Mouse (Mus musculus) c-Kit-positive CD71-negative TER-119-negative erythroid progenitor cells, embryonic 14.5 days (primary cell): ENCODE results near the gene Rasa2.

Experiments used
- DNase-seq: peaks from one replicate; pipeline ENCODE4 v3.0.0-alpha.2; 2013; ENCODE audit warnings: low read depth

Gene Rasa2

DNA sequence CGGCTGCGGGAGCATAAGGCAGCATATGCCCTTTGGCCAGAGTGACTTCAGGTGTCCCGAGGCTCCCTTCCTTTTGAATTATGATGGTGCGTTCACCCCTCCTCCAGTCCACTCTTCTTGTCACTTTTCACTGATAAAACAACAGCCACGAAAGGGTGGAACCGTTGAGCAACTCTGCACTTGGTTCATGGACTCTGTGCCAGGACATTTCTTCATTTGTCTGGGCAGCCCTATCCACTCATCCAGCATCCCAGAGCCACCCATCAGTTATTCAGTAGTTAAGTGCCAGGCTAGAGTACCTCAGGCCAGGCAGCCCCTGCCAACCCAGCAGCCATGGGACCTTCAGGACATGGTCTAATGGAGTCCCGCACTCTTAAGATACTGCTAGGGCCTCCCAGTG, 7.1 kb upstream of the Rasa2 start:
- no peak for DNase-seq

GRCm38 (mm10) chr9:96637157-96637548, 5.7 kb upstream of the Rasa2 start:
- DNase-seq, result no peak

- DNase-seq, result no peak
Measured at GRCm38 (mm10) chr9:96636423-96637156, 5.2 kb upstream of the Rasa2 start.

DNA sequence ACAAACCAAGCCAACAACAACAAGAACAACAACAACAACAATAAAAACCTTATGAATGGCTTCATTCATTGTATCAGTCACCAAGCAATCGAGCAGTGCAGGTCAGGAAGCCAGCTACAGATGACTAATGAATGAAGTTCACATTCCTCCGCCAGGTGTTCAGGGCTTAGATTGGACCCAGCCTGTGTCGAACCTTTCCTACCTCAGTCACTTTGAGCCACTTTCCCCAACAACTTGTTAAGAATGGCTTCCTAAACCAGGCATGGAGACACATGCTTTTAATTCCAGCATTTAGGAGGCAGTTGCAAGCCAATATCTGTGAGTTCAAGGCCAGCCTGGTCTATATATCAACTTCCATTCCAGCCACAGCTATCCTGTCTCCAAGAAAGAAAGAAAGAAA, 4.5 kb upstream of the Rasa2 start:
- DNase-seq, result no peak

- no peak for DNase-seq
Measured at GRCm38 (mm10) chr9:96635176-96635575, 3.8 kb upstream of the Rasa2 start.

GRCm38 (mm10) chr9:96633771-96634170, 2.4 kb upstream of the Rasa2 start:
- DNase-seq, result no peak

DNA sequence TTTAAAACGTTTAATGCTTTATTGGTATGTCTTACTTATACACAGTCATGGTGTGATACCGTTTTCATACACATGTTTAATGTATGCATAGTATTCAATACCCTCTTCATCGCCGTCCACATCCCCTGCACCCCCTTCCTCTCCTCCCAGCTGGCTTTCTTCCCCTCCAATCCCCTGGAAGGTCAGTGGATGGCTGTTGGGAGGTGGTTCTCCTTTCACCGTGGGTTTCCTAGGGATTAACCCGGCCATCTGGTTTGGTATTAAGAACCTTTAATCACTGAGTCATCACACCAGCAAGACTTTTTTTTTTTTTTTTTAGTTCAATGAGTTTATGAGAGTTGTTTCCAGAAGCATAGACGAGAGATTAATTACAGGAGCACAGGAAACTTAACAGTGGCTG, 1.3 kb upstream of the Rasa2 start:
- DNase-seq, result no peak

DNA sequence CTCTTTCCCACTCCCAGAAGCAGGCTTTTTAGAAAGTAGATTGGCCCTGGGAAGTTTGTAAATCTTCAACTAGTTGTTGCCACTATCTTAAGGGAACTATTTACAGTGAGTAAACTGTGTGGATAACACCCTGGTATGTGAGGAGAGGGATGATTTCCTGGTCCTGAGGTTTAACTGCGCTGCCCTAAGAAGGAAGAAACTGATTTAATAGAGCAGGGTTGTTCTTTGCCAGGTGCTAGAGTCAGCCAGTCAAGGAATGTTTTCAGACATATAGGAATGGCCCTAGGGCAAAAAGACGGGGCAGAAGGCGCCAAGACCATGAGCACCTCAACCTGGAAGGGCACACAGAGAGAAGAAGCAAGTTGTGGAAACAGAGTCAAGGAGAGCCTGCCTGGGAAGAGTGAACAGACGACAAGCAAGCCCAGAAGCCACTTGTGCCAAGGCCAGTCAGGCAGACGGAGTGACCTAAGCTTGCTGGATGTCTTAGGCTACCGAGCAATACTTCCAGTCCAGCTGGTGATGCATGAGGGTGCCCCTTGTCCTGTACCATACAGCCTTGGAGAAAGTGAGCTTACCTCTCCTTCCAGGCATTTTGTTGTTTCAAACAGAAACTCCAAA, 765 bp upstream of the Rasa2 start:
- DNase-seq, result no peak

DNA sequence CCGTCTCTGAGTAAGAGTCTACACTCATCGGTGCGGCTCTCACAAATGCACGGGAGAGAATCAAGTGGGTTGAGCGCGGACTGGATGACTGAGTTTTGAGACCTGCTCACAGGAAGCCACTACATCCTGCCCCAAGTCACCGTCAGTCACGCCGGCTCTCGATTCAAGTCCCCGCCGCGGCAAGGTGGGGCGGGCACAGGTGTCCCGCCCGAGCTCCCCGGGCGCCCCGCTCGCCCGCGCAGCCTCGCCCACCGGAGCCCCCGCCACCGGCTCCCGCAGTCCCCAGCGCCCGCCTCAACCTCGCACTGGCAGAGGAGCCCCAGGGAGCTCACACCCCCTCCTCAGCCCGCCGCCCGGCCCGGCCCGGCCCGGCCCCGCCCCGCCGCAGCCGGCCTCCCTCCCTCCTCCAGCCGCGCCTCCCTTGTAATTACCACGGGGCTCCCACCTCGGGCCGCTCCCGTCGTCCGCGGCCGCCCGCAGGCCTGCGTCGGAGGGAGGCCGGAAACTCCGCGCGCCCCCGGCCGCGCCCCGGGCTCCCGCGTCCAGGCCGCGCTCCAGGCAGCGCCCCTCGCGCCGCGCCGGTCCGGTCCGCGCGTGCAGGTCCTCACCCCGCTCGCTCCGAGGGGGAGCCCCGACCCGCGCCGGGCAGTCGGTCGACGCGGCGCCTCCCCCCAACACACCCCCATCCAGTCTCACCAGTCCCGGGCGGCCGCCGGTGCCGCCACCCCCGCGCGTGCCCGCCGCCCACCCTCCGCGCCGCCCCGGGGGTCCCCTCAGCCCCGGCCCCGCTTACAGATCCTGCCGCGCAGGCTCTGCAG, 637 bp downstream of the Rasa2 start:
- no peak for DNase-seq

DNA sequence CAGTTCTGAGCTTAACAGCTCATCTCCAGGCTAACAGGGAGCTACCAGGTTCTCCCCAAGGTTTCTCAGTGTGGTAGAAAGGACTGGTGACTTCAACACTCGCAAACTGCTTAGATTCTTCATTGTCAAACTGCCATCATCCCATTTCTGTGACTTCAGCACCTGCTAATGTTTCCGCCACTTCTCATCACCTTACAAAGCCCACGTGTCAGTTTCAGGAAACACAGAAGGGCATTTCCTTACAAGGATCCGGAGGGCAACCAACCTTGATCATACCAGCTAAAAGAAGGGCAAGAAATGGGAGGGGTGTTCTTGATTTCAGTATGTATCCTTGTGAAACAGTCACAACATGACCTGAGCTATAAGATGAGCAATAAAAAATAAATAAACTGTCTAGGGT, 2.3 kb downstream of the Rasa2 start:
- DNase-seq, result no peak

GRCm38 (mm10) chr9:96627557-96628085, 3.8 kb downstream of the Rasa2 start:
- DNase-seq, result no peak

DNA sequence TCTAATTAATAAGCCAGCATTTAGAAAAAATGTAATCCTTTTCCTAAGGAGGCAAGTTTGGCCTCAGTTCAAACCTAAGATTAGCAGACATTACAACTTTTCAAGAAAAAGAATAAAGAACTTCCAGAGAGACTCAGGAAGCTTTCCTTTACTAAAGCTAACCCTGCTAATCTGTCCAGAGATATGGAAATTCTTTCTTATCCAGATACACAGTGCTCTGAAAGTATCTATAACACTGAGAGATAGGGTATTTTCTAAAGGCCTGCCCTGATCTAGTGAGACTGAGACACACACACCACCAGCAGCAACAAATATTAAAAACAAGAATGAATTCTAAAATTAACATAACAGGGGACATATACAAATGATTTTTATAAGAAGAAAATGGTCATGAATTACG, 4.4 kb downstream of the Rasa2 start:
- no peak for DNase-seq

DNA sequence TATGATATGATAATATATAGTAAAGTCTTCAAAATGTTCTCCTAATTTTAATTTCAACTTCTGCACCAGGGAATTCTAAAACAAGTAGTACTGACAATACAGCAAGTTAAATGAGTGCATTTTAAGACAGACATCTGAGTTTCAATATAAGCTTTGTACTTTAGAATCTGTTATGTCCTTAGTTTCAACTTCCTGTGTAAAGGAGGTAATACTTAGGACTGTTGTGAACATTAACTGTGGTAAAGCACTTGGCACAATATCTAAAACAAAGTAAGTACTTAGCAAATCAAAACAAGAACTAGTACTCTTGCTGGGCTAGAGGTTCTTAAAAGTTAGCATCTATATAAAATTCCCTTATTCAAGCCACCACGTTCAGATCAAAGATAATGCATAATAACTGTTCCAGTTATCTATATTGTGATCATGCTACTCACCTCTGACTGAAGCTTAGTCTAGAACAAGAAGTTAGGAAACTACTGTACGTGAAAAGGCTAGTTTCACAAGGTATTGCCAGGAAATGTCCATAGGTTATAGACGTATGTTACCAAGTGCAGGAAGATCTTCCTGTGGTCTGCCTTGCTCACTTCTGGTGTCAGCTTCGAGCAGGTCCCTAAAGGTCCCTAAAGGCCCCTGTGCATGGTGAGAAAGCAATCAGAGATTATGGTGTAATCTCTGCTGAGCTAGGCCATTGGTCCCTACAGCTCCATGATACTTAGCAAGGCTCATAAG, 12.8 kb downstream of the Rasa2 start:
- DNase-seq, result no peak

- DNase-seq, result no peak
Measured at GRCm38 (mm10) chr9:96612297-96612696, 19.1 kb downstream of the Rasa2 start.

DNA sequence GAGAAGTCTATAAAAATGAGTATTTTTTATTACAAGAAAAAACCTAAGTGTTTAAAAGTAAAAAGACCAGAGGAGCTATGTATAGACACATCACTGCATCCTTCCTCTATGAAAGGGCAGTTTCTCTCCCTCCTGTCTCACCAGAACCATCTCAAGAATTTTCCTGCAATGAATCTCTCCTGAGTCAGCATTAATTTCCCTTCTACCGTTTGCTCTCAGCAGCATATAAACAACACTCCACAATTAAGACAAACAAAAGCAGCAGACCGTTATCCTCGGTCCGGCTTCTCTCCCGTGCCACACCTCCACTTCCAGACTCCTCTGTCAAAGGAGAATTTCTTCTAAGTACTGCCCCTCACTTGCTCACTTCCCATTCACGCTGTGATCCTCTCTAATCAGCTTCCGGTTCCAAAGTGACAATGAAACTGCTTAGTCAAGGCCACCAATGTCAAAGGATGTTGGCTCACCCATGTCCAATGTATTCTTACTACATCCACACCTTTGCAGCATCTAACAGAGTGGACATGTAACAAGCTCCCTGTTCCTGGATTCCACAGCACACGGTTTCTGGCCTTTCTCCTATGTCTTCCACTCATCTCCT, 19.6 kb downstream of the Rasa2 start:
- no peak for DNase-seq

- DNase-seq, result no peak
Measured at GRCm38 (mm10) chr9:96610813-96611212, 20.6 kb downstream of the Rasa2 start.

DNA sequence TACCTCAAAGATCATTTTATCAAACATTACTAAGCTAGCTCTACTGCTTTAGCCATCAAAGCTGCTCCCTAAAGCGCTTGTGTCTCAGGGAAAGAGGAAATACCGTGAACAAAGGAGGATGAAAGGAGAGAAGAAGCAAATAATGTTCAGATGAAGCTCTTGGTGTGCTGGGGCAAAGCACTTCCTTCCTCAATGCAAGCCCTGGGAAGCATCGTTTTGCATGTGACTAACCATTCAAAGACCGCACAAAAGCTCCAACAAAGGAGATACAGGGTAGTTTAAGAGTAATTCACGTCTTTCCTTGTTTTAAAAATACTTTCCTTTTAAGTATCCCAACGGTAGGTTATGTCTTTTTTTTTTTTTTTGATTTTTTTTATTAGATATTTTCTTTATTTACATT, 28.0 kb downstream of the Rasa2 start:
- no peak for DNase-seq

GRCm38 (mm10) chr9:96597899-96598298, 33.5 kb downstream of the Rasa2 start:
- DNase-seq, result no peak

DNA sequence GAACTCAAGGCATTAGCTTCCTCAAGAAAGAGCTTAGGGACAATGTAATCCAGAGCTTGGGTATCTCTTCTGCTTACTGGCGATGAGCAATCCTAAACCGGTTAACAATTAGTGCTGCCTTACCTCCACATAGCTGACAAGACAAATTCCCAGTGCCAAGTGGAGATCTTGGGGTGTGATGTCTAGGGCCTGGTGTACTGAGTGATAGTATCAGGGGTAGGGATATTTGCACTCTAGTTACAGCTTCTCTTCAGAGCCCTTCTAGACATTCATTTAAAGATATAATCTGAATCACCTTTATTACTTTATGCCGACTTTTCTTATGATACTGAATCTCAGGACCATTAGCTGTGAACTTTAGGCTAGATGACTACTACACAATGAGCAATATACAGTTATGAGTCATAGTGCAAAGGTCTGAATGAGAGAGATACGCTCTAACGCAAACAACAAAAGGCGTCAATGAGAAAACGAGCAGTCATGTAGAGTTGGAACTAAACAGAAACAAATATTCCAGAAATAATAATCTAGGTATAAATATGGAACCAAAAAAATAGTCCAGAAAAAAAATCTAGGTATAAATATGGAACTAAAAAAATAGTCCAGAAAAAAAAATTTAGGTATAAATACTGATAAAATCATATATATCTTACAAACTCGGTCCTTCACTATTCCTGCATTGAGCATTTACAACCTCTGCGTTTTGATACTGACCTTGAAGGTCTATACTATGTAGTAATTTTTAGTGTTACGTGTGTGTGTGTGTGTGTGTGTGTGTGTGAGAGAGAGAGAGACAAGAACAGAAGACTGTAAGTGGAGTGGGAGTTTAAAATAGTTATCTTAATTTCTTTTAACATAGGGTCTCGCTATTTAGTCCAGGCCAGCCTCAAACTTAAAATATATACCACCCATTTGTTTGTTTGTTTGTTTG, 38.5 kb downstream of the Rasa2 start:
- no peak for DNase-seq

GRCm38 (mm10) chr9:96589346-96589745, 42.1 kb downstream of the Rasa2 start:
- no peak for DNase-seq

DNA sequence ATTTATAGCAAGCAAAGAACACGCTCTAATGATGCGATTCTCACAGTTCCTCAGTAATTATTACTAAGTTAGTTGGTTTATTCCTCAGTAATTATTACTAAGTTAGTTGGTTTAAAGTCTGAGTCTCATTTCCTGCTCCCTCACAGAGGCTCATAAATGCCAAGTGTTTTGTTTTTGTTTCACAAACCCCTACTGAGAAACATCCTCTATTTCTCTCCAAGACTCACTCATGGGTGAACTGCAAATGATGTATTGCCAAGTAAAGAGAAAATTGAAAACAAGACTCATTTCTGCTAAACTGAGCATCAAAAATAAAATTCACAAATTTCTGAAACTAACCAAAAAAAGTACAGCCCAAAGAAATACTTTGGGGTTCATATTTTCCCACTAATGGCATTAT, 47.9 kb downstream of the Rasa2 start:
- no peak for DNase-seq
